Mouse (Mus musculus) megakaryocyte, embryonic 14.5 days (primary cell): Measurements from ENCODE around the gene C2cd6.

Experiments
- FLI1 ChIP-seq: IDR thresholded peaks from 2 replicates; pipeline ENCODE4 v1.6.1; 2012; ENCODE audit warnings: low read length, inconsistent platforms, mixed read lengths
- GATA1 ChIP-seq: IDR thresholded peaks from 3 replicates; pipeline ENCODE4 v1.6.1; 2012; ENCODE audit warnings: mixed read lengths, low read length, inconsistent platforms, borderline replicate concordance

GRCm38 (mm10) chr1:59063697-59064096 is 31.0 kb downstream of the C2cd6 start:
- TF ChIP-seq GATA1 (no peak), FLI1 (no peak)
